Mouse (Mus musculus): Measurements from ENCODE around the gene Rtraf.

The Rtraf gene

DNA sequence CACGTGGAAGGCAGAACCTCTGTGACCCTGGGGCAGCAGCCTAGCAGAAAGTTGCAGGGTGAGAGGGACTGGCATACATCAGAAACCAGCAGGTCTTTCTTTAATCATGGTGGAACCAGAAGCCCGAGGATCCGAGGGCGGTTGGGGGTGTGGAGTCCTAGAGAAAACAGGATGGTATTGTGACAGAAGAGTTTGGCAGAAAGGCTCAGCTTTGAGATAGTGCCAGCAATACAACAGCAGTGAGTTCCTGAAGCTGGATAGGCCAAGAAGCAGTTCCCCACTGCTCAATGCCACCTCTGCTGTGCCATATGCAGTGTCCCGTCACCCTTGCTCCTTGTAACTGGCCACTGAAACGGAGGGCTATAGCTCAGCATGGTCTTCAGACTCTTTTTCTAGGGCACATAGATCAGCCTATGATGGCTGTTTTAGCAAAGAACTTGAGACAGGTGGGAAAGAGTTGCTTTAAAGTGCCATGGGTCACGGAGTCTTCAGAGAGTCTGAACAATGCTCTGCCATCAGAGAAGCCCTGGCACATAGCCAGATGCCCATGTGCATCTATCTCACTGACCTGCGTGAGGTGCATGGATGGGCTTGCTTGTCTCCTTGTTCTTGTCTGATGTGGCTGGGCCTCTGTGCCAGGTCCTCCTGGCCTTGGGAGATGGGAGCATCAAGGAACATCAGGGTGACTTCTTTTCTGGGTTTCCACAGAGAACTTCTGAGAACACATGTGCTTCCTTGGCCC lies 22.0 kb downstream of the Rtraf start:
- in situ Hi-C loops (cut with MboI, MseI), result loop anchor here in 1 of 2 experiments (5.0 kb wide), 1 partner anchor 99 kb away; no protein-coding TSS in a partner anchor

DNA sequence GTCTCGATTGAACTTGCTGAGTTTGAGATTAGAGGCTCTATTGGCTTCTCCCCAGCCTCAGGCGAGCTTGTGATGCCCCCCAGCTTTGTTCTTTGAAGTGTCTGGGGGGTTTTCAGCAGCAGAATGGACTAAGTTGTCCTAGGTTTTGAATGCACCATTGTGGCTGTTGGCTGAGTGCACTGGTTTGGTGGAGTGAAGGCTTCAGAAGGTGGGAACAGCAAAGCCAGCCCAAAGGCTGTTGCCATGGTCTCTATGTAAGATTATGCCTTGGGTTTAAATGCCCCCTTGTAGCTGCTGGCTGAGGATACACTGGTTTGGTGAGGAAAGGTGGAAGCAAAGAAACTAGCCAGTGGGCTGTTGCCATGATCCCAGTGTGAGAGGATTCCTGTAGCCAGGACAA lies 23.1 kb downstream of the Rtraf start:
- in situ Hi-C loops (cut with MboI, MseI), result loop anchor here in 1 of 2 experiments (5.0 kb wide), 1 partner anchor 98 kb away; no protein-coding TSS in a partner anchor

DNA sequence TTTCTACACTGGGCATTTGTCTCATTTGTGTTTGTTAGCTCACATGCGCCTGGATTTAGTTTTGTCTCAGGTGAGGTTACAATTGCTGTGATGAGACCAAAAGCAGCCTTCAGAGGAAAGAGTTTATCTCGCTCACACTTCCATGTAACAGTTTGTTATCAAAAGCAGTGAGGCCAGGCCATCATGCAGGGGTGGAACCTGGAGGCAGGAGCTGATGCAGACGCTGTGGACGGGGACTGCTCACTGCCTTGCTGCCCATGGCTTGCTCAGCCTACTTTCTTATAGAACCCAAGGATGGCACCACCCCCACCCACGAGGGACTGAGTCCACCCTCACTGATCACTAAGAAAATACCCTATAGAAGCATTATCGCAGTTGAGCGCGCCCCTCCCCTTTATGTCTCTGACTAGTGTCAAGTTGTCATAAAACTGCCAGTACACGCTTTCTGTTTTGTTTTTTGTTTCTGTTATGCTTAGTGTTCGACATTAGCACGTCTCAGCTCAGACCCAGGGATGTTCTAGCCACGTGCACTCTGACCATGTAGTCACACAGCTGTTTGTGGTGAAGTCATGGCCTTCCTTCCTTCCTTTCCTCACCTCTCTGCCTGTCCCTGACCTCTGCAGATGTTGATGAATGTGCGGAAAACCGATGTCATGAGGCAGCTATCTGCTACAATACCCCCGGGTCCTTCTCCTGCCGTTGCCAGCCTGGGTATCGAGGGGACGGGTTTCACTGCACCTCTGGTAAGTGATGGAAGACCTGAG lies 26.9 kb downstream of the Rtraf start:
- in situ Hi-C loops (cut with MboI, MseI), result no loop called here

DNA sequence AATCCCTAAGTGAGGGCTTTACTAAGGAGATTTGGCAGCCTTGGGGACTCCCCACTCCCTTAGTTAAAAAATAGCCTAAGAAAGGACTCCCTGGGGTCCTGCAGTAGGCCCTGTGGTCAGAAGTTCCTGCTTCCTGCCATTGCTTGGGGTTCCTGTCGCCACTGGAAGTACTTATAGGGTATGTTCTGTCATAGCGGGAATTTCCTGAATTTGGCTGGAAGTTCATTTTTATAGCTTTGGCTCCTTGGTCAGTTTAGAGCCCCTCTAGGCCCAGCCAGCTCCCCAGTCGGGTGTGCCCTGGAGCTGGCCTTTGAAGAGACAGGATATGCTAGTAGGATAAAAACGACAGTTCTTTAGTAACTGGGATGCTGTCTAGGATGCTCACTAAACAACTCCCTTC lies 28.7 kb downstream of the Rtraf start:
- in situ Hi-C loops (cut with MboI, MseI), result no loop called here

DNA sequence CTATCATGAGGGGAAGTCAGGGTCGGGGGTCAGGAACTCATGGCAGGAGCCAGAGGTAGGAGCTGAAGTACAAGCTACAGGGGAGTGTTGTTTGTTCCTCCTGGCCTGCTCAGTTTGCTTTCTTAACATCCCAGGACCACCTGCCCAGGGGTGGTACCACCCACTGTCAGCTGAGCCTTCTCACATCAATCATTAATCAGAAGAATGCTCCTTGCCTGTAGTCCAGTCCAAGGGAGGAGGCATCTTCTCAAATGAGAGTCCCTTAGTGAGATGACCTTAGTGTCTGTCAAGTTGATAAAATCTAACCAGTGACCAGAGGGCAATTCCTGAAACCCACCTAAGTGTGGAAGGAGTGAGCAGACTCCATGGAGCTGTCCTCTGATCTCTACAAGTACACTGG lies 35.2 kb downstream of the Rtraf start:
- in situ Hi-C loops (cut with MboI, MseI), result no loop called here

DNA sequence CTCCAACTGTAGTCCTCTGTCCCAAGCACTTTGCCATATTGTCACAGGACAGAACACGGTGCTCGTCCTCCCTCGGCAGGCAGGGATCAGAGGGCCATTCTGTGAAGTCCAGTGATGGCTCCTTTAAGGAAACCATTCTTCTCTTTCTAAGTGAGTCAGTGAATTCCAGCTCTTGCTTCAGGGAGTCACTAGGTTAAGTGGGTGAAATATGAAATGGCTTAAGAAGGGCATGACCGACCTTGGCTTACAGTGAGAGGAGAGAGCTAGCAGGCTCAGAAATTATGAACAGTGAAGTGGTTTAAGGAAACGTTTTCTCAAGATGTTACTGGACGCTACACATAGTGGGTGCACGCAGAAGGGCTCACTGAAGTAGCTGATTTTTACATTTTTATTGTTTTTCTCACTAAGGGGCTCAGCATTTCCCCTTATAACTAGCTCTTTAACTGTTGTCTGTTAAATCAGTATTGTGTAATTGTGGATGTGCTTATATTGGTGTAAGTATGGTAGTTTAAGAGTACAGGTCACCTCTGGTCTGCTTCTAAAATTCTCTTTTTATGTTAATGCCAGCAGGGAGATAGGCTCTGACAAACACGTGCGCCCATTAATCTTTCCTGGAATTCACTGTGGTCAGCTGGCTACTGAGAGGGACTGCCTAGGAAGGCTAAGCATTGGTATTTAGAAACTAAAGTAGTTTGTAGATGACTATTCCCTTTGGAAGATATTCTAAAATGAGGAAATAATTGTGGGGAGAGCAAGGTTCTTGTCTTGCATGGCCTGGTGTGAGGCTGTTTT lies 37.6 kb downstream of the Rtraf start:
- in situ Hi-C loops (cut with MboI, MseI), result no loop called here

DNA sequence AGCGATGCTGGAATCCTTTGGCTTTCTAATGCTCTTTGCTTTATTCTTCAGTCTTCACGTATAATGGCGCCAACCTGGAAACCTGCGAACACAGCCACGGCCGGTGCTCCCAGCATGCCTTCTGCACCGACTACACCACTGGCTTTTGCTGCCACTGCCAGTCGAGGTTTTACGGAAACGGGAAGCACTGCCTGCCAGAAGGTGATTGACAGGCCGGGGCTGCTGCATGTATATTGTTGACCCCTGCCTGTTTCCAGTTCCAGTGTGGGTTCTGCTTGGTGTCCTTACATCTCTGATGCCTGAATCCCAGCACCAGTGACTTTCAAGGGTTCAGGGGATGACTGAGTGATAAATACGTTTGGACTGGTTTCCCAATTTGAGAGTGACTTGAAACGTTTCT lies 45.7 kb downstream of the Rtraf start:
- in situ Hi-C loops (cut with MboI, MseI), result no loop called here

DNA sequence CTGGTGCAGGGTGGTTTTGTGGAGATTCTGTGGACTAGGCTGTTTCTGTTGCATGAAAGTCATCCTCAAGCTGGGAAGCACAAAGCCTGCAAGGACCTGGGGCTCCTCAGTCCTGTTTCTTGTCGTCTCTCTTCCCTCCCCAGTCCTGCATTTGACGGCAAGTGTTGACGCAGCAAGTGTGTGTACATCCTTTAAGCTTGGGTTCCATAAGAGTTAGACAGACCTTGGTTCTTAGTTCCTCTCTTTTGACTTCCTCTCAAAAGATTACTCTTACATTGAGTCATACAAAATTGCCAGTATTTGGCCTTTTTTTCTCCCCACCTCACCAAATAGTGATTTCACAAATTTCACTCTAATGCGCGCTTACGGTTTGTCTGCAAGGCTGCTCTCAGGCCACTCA lies 46.3 kb downstream of the Rtraf start:
- in situ Hi-C loops (cut with MboI, MseI), result no loop called here

DNA sequence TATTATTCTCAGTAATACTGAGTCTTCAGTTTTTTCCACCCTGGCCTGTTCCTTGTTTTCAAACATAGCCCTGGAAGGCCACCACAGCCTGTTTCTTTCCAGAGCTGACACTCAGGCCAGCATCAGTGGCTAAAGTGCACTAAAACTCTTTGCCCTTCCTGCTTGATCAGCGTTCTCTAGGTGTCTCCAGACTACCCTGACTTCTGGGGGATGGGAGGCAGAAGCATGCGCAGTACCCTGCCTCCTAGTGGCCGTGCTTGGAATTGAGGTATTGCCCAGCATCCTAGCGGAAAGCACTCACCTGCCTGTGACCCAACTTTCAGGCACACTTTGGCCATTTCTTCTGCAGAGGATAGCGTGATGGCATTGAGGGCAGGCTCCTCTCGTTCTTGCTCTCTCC lies 46.7 kb downstream of the Rtraf start:
- in situ Hi-C loops (cut with MboI, MseI), result no loop called here

DNA sequence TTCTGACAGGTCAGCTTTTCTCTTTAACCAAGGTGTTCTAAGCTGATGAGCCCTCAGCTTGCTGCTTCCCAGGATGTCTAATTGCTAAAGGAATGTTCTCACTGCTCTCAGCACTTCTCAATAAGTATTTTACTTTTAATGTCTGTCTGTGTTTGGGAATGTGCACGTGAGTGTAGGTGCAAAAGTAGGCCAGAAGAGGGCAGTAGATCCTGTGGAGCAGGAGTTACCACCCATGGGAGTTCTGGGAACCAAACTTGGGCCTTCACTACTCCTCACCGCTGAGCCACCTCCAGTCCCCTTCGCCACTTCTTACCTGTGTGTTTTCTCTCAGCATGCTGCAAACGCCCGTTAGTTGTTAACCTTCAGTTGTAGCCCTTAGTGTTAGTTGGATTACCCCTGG lies 47.4 kb downstream of the Rtraf start:
- in situ Hi-C loops (cut with MboI, MseI), result no loop called here

DNA sequence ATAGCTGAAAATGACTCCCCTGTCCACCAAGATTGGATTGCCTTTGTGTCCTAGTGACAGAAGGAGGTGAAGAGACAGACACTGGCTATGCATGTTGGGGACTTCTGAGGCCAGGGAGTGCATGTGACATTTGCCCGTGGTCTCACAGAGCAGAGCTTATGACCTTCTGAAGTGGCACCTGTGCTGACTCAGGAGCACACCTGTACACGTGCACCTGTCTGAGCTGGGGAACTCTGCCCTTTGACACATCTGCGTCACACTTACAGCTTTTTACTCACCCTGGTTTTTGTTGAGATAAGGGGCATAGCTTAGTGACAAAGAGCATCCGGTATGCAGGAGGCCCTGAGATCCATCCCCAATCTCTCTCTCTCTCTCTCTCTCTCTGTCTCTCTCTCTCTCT lies 48.1 kb downstream of the Rtraf start:
- in situ Hi-C loops (cut with MboI, MseI), result no loop called here

DNA sequence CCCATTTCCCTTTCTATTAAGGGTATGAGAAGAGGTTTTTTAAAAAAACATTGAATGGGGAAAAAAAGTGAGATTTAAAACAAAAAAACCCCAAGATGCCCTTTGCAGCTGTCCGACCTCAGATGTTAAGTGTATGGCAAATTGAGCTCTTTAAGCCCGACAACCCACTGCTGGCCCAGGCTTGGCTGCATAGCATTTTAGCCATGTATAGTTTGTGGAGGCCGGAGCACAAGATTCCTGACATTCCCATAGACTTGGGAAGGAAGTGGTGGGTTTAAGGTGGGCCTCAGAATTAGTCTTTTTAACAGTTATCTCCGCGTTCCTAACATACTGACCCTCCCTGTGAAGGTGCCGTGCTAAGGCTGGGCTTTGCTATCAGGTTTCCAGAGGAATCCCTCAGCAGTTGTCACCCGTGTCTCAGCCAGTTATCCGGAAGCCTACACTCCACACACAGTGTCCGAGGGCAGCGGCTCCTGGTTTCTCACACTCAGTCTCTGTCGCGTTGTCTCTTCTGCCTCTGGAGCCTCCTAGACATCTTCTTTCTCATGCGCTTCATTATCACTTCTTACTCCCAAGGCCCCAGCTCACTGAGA lies 49.5 kb downstream of the Rtraf start:
- in situ Hi-C loops (cut with MboI, MseI), result no loop called here

DNA sequence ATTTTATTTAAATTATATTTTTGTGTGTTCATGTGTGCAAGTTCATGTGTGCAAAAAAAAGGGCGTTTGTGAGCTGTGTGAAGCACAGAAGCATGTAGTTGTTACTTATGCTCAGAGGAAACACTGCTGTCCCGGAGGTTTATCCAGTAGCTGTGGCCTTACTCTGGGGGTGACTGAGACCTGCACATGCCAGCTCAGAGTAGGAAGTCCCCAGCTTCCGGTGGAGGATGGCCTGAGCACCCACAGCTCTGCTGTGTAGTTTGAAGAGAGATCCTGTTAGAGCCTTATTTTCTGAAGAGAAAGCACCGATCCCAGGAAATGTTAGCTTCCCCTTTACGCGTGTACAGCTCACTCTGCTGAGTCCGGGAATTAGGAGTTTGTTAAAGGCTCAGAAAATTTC lies 52.5 kb downstream of the Rtraf start:
- in situ Hi-C loops (cut with MboI, MseI), result no loop called here

DNA sequence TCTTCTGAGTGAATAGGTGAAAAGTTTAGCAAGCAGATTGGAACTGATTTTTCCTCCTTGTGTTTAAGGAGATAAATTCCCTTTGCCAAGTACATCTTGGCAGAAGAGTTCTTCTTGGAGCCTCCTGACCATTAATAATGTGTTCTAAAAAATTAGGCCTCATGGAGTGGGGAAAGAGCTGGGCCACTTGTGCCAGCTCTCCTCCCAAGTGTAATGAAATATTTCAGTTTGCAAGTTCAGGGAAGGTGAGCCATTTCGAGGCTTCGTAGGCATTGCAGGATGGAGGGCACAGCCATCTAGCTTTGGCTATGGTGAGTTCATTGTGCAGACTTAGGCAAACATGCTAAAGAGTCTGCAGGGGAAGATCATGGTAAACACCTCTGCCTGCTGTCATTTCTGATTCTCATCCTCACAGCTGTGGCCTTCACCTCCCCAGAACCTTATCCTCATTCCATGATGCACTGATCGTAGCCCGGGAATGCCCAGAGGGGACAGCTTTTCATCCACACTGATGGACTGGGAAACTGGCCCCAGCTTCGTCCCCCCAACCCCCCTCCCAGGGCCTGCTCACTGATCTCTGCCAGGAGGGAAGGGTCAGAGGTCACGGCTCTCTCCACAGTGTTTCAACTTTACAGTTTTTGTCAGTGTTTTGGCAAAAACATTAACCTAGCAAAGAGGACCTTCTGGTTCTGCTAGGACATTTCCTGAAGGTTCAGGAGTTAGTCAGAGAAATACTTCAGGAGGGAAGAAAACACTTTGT lies 54.0 kb downstream of the Rtraf start:
- in situ Hi-C loops (cut with MboI, MseI), result no loop called here

DNA sequence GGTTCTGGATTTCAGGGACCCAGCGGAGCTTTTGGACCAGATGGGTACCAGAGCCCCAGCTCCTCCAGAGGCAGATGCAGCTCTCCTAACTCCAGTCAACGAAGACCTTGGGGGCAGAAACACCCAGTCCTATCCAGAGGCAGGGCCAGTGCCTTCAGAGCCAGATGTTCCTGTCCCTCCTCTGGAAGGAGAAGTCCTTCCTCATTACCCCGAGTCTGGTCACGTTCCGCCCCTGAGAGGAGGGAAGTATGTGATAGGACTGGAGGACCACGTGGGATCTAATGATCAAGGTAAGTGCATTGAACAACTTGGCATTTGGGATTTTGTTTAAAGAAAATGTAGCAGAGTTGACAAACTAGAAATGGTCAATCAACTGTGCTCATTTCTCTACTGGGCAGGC lies 55.0 kb downstream of the Rtraf start:
- in situ Hi-C loops (cut with MboI, MseI), result no loop called here

DNA sequence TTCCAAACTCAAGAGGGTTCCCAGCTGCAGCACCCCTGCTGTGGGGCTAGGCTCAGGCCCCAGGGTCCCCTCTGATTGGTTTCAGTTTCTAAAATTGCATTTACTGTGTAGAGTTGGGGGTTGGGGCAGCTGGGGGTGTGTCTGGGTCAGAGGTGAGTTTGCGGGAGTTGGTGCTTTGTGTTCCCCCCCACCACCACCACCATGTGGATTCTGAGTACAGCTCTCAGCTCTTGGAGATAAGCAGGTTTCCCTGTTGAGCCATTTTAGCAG lies 57.3 kb downstream of the Rtraf start:
- in situ Hi-C loops (cut with MboI, MseI), result no loop called here

DNA sequence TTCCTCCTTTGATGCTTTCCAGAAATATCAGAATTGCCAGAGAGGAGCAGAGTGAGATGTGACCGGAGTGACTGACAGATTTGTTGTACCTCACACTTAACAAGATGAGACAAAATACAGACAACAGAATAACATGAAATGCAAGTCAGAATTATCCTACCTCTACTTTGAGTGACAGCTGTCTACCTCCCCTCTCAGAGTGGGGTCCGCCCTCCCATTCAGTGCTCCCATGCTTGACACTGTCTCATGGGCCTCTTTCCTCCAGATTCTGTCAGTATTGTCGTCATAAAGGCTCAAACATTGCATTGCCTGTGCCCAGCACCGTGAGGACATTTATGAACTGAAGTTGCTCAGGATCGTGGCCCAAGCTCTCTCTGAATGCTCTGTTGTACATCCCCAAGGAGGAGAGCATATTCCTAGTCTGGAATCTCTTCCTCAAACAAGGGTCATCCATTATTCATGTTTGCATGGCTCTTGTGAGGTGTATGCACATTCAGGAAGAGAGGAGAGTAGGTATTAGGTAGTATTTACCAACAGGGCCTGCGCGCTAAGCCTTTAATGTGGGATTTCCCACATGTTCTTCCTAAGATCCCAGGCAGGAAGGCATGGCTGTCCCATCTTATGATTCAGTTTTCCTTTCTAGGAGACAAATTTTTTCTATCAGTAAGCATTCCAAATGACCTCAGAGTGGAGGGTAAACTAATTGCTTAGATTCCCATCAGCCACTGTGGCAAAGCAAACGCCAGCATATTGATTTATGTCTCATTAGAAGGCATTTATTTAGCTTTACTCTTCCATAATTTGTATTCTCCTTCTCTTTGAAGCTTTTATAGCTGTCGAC lies 57.9 kb downstream of the Rtraf start:
- in situ Hi-C loops (cut with MboI, MseI), result no loop called here

DNA sequence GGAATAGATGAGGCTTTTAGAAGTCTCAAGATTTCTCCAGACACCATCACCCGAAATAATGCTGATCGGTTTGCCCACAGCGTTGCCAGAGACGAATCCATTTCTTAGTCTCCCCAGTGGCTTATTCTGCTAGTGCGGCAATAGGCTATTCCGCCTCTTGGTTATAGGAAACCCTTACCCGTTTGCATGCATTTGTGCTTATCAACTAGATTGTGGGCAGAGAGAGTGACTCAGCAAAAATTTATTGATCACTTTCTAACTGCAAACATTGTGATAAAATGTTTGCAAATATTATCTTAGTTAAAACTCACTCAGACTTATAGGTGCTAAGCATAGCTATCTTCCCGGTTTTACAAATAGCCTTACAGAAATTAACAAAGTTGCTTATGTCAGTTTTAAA lies 59.3 kb downstream of the Rtraf start:
- in situ Hi-C loops (cut with MboI, MseI), result no loop called here

DNA sequence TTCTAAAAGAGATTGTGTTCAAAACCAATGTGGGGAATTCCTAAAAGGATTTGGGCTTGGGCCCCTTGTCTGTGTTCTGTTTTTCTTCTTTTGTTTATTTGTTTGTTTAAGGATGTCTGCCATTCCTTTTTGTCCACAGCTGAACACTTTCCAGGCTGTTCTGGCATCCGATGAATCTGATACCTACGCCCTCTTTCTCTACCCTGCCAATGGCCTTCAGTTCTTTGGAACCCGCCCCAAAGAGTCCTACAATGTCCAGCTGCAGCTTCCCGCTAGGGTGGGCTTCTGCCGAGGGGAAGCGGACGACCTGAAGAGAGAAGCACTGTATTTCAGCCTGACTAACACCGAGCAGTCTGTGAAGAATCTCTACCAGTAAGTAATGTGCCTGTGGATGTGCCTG lies 60.1 kb downstream of the Rtraf start:
- in situ Hi-C loops (cut with MboI, MseI), result no loop called here

DNA sequence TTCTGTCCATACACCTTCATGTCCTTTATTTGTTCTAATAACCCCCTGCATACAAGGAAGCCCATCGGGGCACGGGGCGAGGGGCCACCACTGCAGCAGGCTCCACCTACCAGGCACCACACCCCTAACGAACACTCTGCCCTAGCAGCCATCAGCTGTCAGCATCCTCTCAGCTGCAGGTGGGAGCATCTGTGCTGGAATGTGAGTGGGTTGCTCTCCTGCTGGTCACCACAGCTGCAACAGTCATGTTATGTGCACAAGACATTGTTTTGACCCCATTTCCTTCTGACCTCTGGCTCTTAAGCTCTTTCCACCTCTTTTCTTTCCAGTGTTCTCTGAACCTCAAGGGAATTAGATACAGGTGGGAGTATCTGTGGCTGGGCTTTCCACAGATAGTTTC lies 61.6 kb downstream of the Rtraf start:
- in situ Hi-C loops (cut with MboI, MseI), result no loop called here

All from T-helper 17 cell (primary cell).